Mouse (Mus musculus) hindbrain, embryonic 16.5 days (tissue): Measurements from ENCODE around the gene Ranbp17. TPM values are rescaled to one million over a fixed set of nuclear protein-coding genes. Genes with fewer than 3 reads are reported as not detected.

ENCODE experiments used
- ATAC-seq: fragments of 200-750 bp; cut with Nextera tagmentation; 2 replicates; pipeline ENCODE4 v1.8.0; 2017; ENCODE audit warnings: moderate TSS enrichment, moderate library complexity
- H3K27ac ChIP-seq: fragments of 300-500 bp; sonication (generic); 2 replicates; pipeline ENCODE4 v1.5.1; 2014; ENCODE audit warnings: low read depth, mild to moderate bottlenecking, control low read depth, low read length, moderate library complexity
- H3K27me3 ChIP-seq: fragments of 300-500 bp; sonication (generic); replicated peaks from 2 replicates; pipeline ENCODE4 v1.6.1; 2014; ENCODE audit warnings: low read length; ENCODE audit not compliant: control insufficient read depth, insufficient read depth
- H3K36me3 ChIP-seq: fragments of 300-500 bp; sonication (generic); 2 replicates; pipeline ENCODE4 v1.6.1; 2014; ENCODE audit warnings: mild to moderate bottlenecking, low read length, moderate library complexity, mixed read lengths; ENCODE audit not compliant: control insufficient read depth, insufficient read depth
- H3K4me1 ChIP-seq: fragments of 300-500 bp; sonication (generic); 2 replicates; pipeline ENCODE4 v1.6.1; 2014; ENCODE audit warnings: low read depth, low read length; ENCODE audit not compliant: control insufficient read depth, insufficient read depth
- H3K4me2 ChIP-seq: fragments of 300-500 bp; sonication (generic); 2 replicates; pipeline ENCODE4 v1.6.1; 2014; ENCODE audit warnings: mild to moderate bottlenecking, low read length, control low read depth, moderate library complexity
- H3K4me3 ChIP-seq: fragments of 300-500 bp; sonication (generic); 2 replicates; pipeline ENCODE4 v1.5.1; 2014; ENCODE audit warnings: mild to moderate bottlenecking, low read length, control low read depth, moderate library complexity
- H3K9ac ChIP-seq: fragments of 300-500 bp; sonication (generic); 2 replicates; pipeline ENCODE4 v1.6.1; 2014; ENCODE audit warnings: low read depth, mild to moderate bottlenecking, control low read depth, low read length, moderate library complexity
- H3K9me3 ChIP-seq: fragments of 300-500 bp; sonication (generic); 2 replicates; pipeline ENCODE4 v1.6.1; 2014; ENCODE audit warnings: mild to moderate bottlenecking, low read length, moderate library complexity; ENCODE audit not compliant: control insufficient read depth
- WGBS: fragments of 180-500 bp; shearing (Covaris S2); extraction: QIAGEN DNeasy Blood & Tissue Kit; methylation state at CpG from one replicate; pipeline ENCODE4 v1.1.7; 2014; 5-methylcytosine and 5-hydroxymethylcytosine counted together
- polyA plus RNA-seq: library from polyadenylated mRNA; unstranded; fragments of >200 nt; fragmentation: Nextera tagmentation; extraction: Ambion mirVana; gene quantifications from 2 replicates; pipeline ENCODE4 v1.2.1, GENCODE M21; 2015

Ranbp17 gene
- polyA plus RNA-seq, 1 experiment from 2014 or later: 5.2 TPM

DNA sequence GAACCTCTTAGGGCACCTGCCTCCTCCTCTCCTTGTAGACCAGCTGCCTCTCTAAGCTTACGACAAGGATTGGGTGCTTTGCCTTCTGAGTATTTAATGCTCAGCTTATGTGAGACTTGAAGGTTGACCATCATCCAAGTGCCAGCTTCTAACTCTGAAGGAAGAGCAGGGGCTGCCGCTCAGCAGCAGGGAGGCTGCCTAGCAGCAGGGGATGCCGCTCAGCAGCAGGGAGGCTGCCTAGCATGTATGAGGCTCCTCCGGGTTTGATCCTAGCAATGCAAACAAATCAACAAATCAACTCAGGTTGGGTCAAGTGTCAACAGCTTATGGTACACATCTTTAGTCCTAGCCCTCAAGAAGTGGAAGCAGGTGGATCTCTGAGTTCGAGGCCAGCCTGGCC is 281.5 kb downstream of the Ranbp17 start:
- no peak overlapping the region for H3K4me3 ChIP-seq
- H3K9ac ChIP-seq: no peak overlapping the region
- 73% methylated on average over 5 of the region's 5 CpGs for WGBS
- H3K4me2 ChIP-seq: no peak overlapping the region
- H3K27me3 ChIP-seq: no peaks in the 10 kb centered on the region
- ATAC-seq: no peak
- H3K36me3 ChIP-seq: no peaks in the 10 kb centered on the region
- H3K27ac ChIP-seq: no peak overlapping the region
- peaks cover 7% of the 10 kb centered on the region for H3K4me1 ChIP-seq
- H3K9me3 ChIP-seq: no peaks in the 10 kb centered on the region

DNA sequence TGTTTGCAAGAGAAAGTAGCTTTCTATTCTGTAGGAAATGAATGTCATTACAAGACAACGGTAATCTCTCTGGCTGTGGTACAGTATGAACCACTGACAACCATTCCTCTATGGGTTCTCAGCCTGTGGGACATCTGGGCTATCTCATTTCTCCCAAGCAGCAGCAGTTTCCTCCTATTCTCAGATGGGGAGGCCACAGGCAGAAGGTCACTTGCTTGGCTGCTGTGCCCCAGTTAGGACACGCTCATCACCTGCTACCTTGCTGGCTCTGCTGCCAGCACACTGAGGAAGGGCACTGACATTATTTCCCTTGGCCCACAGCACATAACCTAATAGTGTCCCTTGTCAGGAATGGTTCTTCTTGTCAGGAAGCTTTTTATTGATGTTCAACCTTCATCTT is 285.4 kb downstream of the Ranbp17 start:
- H3K9ac ChIP-seq: no peak overlapping the region
- H3K36me3 ChIP-seq: no peaks in the 10 kb centered on the region
- no peak overlapping the region for H3K4me2 ChIP-seq
- WGBS: 87% methylated on average over 2 of the region's 2 CpGs
- no peak for ATAC-seq
- no peaks in the 10 kb centered on the region for H3K9me3 ChIP-seq
- no peaks in the 10 kb centered on the region for H3K27me3 ChIP-seq
- H3K27ac ChIP-seq: no peak overlapping the region
- H3K4me3 ChIP-seq: no peak overlapping the region
- no peaks in the 10 kb centered on the region for H3K4me1 ChIP-seq

DNA sequence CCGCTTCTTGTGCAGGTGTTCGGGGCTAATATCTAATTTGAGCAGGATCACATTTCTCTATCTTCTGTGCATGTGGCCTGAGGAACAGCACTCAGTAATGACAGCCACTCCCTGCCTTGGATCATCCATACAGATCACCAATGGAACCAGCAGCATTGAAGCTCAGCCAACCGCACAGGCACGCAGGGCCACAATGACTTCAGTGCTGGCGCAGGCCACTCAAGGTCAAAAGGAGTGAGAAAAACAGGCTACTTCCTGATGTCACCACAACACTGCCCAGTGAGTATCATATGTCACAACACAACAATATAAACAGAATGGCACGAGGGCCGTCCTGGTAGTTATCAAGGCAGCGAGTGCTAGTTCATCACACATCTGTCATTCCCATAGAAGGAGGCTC is 287.0 kb downstream of the Ranbp17 start:
- no peak overlapping the region for H3K4me2 ChIP-seq
- H3K9me3 ChIP-seq: no peaks in the 10 kb centered on the region
- 70% methylated on average over 8 of the region's 8 CpGs for WGBS

DNA sequence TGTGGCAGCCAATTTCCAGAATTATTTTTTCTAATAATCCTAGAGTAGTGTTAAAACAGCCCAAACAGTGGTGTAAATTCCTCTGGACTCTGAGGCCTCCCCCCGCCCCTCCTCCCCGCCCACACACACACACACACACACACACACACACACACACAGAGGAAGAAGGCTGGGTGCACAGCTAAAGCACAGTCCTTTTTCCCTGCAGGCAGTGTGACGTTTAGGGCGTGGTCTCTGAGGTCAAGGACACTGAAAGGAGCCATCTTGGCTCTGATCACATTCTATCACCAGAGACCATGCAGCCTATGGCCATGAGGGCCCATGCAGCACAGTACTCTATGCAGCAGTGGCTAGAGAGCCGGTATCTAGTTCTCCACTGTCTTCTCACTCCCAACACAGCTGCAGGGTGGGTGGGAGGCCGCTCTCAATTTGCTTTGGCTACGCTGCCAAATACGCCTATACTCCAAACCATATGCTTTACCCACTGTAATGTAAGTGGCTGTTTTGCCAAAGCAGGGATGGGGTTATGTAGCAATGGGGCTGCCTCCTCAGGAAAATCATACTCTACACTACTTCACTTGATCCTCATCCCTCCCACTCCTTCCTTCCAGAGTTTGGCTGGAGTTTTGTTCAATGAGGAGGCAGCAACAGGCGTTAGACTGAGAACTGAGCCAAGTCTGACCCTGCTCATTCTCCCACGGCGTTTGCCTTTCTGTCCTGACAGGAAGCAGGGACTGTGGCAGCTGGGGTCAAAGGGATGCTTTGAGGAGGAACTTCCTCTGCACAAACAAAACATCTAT is 291.8 kb downstream of the Ranbp17 start:
- no peak overlapping the region for H3K4me3 ChIP-seq
- peaks cover 2% of the 10 kb centered on the region; the same call in 1 of the 2 replicates for H3K4me1 ChIP-seq
- H3K36me3 ChIP-seq: no peaks in the 10 kb centered on the region
- H3K9me3 ChIP-seq: no peaks in the 10 kb centered on the region
- WGBS: 68% methylated on average over 11 of the region's 11 CpGs
- 0 out of 2 replicates have a peak, but pooled peaks have one; percentile 18 for ATAC-seq
- no peak overlapping the region for H3K27ac ChIP-seq
- H3K9ac ChIP-seq: no peak overlapping the region
- H3K27me3 ChIP-seq: no peaks in the 10 kb centered on the region
- no peak overlapping the region for H3K4me2 ChIP-seq

More for the DNA sequence above, 287.0 kb downstream of the Ranbp17 start:
- no peak for ATAC-seq
- Histone ChIP-seq H3K4me3 (no peak overlapping the region), H3K27ac (no peak overlapping the region), H3K9ac (no peak overlapping the region), H3K4me1 (no peaks in the 10 kb centered on the region; the same call in 1 of the 2 replicates), H3K27me3 (no peaks in the 10 kb centered on the region), H3K36me3 (no peaks in the 10 kb centered on the region)

DNA sequence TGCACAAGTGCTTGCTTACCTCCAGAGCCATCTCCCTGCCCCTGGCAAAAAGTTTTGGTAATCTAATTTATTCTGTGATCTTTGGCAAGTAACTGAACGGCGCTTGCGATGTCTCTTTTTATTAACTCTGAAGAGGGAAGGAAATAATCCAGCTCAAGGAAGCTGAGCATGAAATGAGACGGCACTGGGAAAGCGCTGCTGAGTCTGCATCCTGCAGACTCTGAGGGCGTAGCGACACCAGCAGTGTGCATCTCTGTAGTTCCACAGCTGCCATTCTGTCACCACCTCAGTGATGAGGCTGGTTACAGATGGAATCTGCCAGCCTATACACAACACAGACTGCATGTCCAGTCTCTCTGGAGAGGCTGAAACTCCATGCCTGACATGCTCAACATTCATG is 292.8 kb downstream of the Ranbp17 start:
- no peaks in the 10 kb centered on the region for H3K9me3 ChIP-seq
- H3K27me3 ChIP-seq: no peaks in the 10 kb centered on the region
- H3K9ac ChIP-seq: no peak overlapping the region
- H3K4me2 ChIP-seq: no peak overlapping the region
- H3K27ac ChIP-seq: no peak overlapping the region
- H3K4me1 ChIP-seq: peaks cover 2% of the 10 kb centered on the region; the same call in 1 of the 2 replicates
- WGBS: 52% methylated on average over 7 of the region's 7 CpGs
- no peak overlapping the region for H3K4me3 ChIP-seq
- H3K36me3 ChIP-seq: no peaks in the 10 kb centered on the region
- ATAC-seq: no peak

DNA sequence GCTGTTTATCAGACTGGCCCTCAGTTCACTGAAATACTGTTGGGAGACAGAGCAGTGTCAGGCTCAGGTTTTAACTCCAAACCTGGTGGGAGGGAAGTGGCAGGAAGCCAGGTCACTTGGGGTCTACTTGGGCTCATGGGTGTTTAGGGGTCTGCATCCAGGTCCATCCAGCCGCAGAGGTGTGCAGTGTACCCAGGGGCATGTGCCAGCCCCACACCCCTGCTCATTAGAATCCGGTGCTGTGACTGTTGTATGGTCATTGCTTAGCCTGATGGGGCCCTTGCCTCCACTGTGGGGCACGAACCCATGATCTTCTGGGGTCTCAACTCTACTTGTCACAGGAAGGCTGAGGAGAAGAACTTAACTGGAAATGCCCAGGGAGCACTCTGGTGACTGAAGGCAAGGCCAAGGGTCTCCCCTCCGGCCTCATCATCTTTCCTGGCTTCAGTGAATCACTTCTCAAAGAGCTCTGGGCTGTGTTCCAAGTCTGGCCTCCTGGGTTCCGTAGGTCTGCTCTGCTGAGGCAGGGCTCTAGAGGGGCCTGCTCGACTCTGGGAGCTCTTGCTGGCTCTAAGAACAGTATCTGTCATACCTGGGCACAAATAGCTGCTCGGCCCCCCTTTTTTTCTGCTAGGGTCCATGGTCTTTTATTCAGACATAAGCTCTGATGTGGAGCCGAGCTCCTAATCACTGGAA is 296.0 kb downstream of the Ranbp17 start:
- no peaks in the 10 kb centered on the region for H3K27me3 ChIP-seq
- H3K9me3 ChIP-seq: no peaks in the 10 kb centered on the region
- 57% methylated on average over 8 of the region's 8 CpGs for WGBS
- no peak overlapping the region for H3K9ac ChIP-seq
- no peaks in the 10 kb centered on the region for H3K36me3 ChIP-seq
- H3K4me1 ChIP-seq: peaks cover 2% of the 10 kb centered on the region; the same call in 1 of the 2 replicates
- no peak overlapping the region for H3K27ac ChIP-seq
- H3K4me2 ChIP-seq: no peak overlapping the region
- no peak; the same call in 1 of the 2 replicates for ATAC-seq
- H3K4me3 ChIP-seq: no peak overlapping the region

DNA sequence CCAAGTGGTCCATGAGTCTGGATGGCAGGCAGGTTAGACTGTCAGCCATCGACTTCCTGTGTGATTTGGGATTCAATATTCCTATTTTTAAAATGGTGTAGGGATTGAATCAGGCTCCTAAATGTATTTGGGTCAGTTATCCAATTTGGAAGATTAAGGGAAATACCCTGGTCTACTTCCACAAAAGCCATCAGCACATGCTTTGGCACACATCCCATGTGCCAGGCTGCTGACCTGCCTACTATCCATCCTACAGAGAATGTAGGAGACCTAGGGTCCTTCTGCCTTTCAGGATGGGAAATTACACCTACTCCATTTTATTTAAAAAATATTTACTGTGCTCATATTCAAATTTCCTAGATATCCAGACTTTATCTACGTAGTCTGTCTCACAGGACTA is 306.1 kb downstream of the Ranbp17 start:
- no peak overlapping the region; the same call in none of the 2 replicates for H3K4me2 ChIP-seq
- H3K4me3 ChIP-seq: no peak overlapping the region

DNA sequence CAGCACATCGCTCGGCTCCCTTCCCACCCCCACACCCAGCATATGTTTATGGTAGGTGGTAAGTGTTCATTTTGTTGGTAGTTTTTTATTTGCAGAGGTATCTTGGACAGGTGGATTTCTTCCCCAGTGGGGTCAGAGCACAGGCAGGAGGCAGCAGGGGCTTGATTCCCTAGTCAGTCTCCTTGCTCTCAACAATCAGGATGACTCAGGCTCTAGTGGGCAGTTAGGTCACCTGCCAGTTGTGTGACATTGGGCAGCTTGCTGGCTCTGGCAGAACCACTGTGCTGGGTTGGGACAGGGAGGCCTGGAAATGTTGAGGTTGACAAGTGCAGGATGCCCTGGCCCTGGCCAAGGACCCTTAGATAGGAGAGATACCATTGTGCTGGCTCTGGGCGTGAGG is 308.6 kb downstream of the Ranbp17 start:
- Histone ChIP-seq H3K27me3 (peaks cover 36% of the 10 kb centered on the region), H3K9me3 (no peaks in the 10 kb centered on the region), H3K4me2 (peak overlapping the region; percentile 45), H3K27ac (no peak overlapping the region), H3K4me1 (peaks cover 9% of the 10 kb centered on the region), H3K4me3 (peak overlapping the region; percentile 43), H3K36me3 (no peaks in the 10 kb centered on the region), H3K9ac (peak overlapping the region; percentile 49; the same call in 1 of the 2 replicates)
- ATAC-seq: no peak
- 20% methylated on average over 3 of the region's 3 CpGs for WGBS

More for the DNA sequence above, 306.1 kb downstream of the Ranbp17 start:
- Histone ChIP-seq H3K9ac (no peak overlapping the region), H3K27ac (no peak overlapping the region), H3K4me1 (no peaks in the 10 kb centered on the region; the same call in 1 of the 2 replicates), H3K9me3 (no peaks in the 10 kb centered on the region), H3K27me3 (peaks cover 32% of the 10 kb centered on the region), H3K36me3 (no peaks in the 10 kb centered on the region)
- 82% methylated on average over 2 of the region's 2 CpGs for WGBS
- ATAC-seq: no peak

DNA sequence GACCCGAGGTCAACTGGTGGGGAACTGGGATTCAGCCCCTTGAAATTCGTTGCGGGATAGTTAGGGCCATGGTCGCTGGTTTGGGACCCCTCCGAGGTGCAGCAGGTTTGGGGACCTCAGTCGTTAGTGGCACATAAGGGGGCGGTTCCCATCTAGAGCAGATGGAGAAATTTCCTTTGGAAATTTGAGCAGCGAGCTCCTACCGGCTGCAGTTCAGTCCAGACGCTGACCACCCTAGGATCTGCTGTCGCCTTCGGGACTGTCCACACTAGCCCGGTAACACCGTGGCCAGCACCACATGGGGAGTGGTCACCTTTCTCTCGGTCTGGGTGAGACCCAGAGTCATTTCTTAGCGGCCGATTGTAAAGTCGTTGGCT is 309.2 kb downstream of the Ranbp17 start:
- Histone ChIP-seq H3K27me3 (peaks cover 36% of the 10 kb centered on the region), H3K27ac (peak overlapping the region; percentile 21), H3K4me3 (peak overlapping the region; percentile 43), H3K9me3 (no peaks in the 10 kb centered on the region), H3K4me2 (peak overlapping the region; percentile 45), H3K36me3 (no peaks in the 10 kb centered on the region), H3K9ac (peak overlapping the region; percentile 52), H3K4me1 (peaks cover 9% of the 10 kb centered on the region)
- 1% methylated on average over 16 of the region's 18 CpGs for WGBS
- ATAC-seq: no peak
